Mouse (Mus musculus) fat pad, adult 2 months (tissue): ENCODE measurements around the gene Slc24a4.

ENCODE experiments used
- DNase-seq: peaks from one replicate; pipeline ENCODE4 v3.0.0-alpha.2; 2011; ENCODE audit warnings: low read depth, low spot score; ENCODE audit errors: extremely low read depth

Gene Slc24a4

GRCm38 (mm10) chr12:102283483-102284266 is 155.1 kb downstream of the Slc24a4 start:
- no peak for DNase-seq

GRCm38 (mm10) chr12:102284267-102284610 is 155.7 kb downstream of the Slc24a4 start:
- no peak for DNase-seq

GRCm38 (mm10) chr12:102284618-102285159 is 156.2 kb downstream of the Slc24a4 start:
- no peak for DNase-seq

- DNase-seq = no peak
Observed at GRCm38 (mm10) chr12:102285318-102285717, 156.8 kb downstream of the Slc24a4 start.

- no peak for DNase-seq
Observed at GRCm38 (mm10) chr12:102285779-102286178, 157.2 kb downstream of the Slc24a4 start.

- DNase-seq = no peak
Observed at GRCm38 (mm10) chr12:102286681-102287414, 158.3 kb downstream of the Slc24a4 start.

GRCm38 (mm10) chr12:102287904-102288602 is 159.5 kb downstream of the Slc24a4 start:
- DNase-seq = no peak

- DNase-seq = no peak
Observed at GRCm38 (mm10) chr12:102288846-102289245, 160.3 kb downstream of the Slc24a4 start.

GRCm38 (mm10) chr12:102289568-102289967 is 161.0 kb downstream of the Slc24a4 start:
- no peak for DNase-seq

- DNase-seq = no peak
Observed at GRCm38 (mm10) chr12:102290662-102291061, 162.1 kb downstream of the Slc24a4 start.

- DNase-seq = no peak
Observed at GRCm38 (mm10) chr12:102291686-102292085, 163.2 kb downstream of the Slc24a4 start.

- no peak for DNase-seq
Observed at GRCm38 (mm10) chr12:102292501-102293215, 164.1 kb downstream of the Slc24a4 start.

- no peak for DNase-seq
Observed at GRCm38 (mm10) chr12:102294634-102295033, 166.1 kb downstream of the Slc24a4 start.

GRCm38 (mm10) chr12:102295230-102295629 is 166.7 kb downstream of the Slc24a4 start:
- DNase-seq = no peak

- DNase-seq = no peak
Observed at GRCm38 (mm10) chr12:102295662-102296061, 167.1 kb downstream of the Slc24a4 start.

GRCm38 (mm10) chr12:102296361-102296760 is 167.8 kb downstream of the Slc24a4 start:
- DNase-seq = no peak

GRCm38 (mm10) chr12:102296967-102297366 is 168.4 kb downstream of the Slc24a4 start:
- DNase-seq = no peak

GRCm38 (mm10) chr12:102299209-102299608 is 170.7 kb downstream of the Slc24a4 start:
- DNase-seq = no peak

- no peak for DNase-seq
Observed at GRCm38 (mm10) chr12:102301585-102301984, 173.1 kb downstream of the Slc24a4 start.

- DNase-seq = no peak
Observed at GRCm38 (mm10) chr12:102302322-102302721, 173.8 kb downstream of the Slc24a4 start.
